Mouse (Mus musculus): ENCODE results near the gene G6pdx. TPM values are rescaled to one million over a fixed set of nuclear protein-coding genes. Genes with fewer than 3 reads are reported as not detected.
A peak's percentile ranks its signal among the peaks of the same experiment; 100 is the strongest.

Gene G6pdx
- 54.7 and 57.3 TPM in 2 replicates for polyA plus RNA-seq (2016; fragmentation: Nextera tagmentation; extraction: Ambion mirVana)

- Histone ChIP-seq H3K27me3 (replicated peaks; ENCODE audit: low read depth, poor library complexity, severe bottlenecking) (no peaks in the 10 kb centered on the region), H3K36me3 (replicated peaks) (peaks cover 3% of the 10 kb centered on the region), H3K4me3 (peak within 1 kb of the TSS; percentile 67), H3K9me3 (no peaks in the 10 kb centered on the region), H3K27ac (replicated peaks) (peak within 1 kb of the TSS; percentile 82), H3K4me1 (peaks cover 8% of the 10 kb centered on the region)
- WGBS: 23% methylated on average over 25 of the region's 25 CpGs
- peak; percentile 89 for DNase-seq (ENCODE audit: low spot score)
These were observed at the start of gene G6pdx for GRCm38 (mm10) chrX:74428826-74429276. G6pdx (minus strand) TSS chrX:74429194.

DNA sequence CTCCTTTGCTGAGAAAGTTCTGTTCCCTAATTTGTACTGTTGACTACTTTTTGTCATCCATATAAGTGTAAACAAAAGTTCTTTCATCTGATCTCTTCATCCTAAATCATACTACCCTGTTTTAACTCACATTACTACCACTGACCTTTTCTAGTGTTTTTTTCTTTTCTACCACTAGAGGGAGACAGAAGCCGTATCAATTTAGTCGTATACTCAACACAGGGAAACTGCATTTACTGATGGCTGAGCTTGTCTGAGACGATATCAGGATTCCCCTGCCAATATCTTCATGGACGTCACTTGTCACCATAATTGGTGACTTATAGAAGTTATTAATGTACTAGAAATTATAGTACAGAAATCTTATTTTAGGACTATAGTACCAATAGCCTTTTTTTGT, 23.8 kb upstream of the G6pdx start:
- Histone ChIP-seq H3K27me3 (replicated peaks; ENCODE audit: low read depth, poor library complexity, severe bottlenecking) (no peaks in the 10 kb centered on the region), H3K4me1 (no peaks in the 10 kb centered on the region), H3K9me3 (no peaks in the 10 kb centered on the region), H3K27ac (replicated peaks) (no peak overlapping the region), H3K4me3 (no peak overlapping the region), H3K36me3 (replicated peaks) (peaks cover 10% of the 10 kb centered on the region; the same call in 1 of the 2 replicates)
- no peak for DNase-seq (ENCODE audit: low spot score)
- 17% methylated on average over 4 of the region's 4 CpGs for WGBS

GRCm38 (mm10) chrX:74451157-74451912, 22.3 kb upstream of the G6pdx start:
- no peaks in the 10 kb centered on the region for H3K4me1 ChIP-seq
- no peaks in the 10 kb centered on the region for H3K27me3 ChIP-seq (replicated peaks; ENCODE audit: low read depth, poor library complexity, severe bottlenecking)
- WGBS: 83% methylated on average over 4 of the region's 4 CpGs
- no peaks in the 10 kb centered on the region for H3K9me3 ChIP-seq
- no peak overlapping the region for H3K27ac ChIP-seq (replicated peaks)
- peaks cover 13% of the 10 kb centered on the region; the same call in 1 of the 2 replicates for H3K36me3 ChIP-seq (replicated peaks)
- H3K4me3 ChIP-seq: no peak overlapping the region
- no peak for DNase-seq (ENCODE audit: low spot score)

GRCm38 (mm10) chrX:74429290-74429821, 362 bp upstream of the G6pdx start:
- peak; percentile 76 for DNase-seq (ENCODE audit: low spot score)
- no peaks in the 10 kb centered on the region for H3K9me3 ChIP-seq
- peak overlapping the region; percentile 67 for H3K4me3 ChIP-seq
- no peaks in the 10 kb centered on the region for H3K27me3 ChIP-seq (replicated peaks; ENCODE audit: low read depth, poor library complexity, severe bottlenecking)
- H3K36me3 ChIP-seq (replicated peaks): peaks cover 8% of the 10 kb centered on the region
- WGBS: 18% methylated on average over 22 of the region's 22 CpGs
- peaks cover 8% of the 10 kb centered on the region for H3K4me1 ChIP-seq
- peak overlapping the region; percentile 82 for H3K27ac ChIP-seq (replicated peaks)

GRCm38 (mm10) chrX:74428146-74428825, 708 bp downstream of the G6pdx start:
- no peaks in the 10 kb centered on the region for H3K27me3 ChIP-seq (replicated peaks; ENCODE audit: low read depth, poor library complexity, severe bottlenecking)
- H3K27ac ChIP-seq (replicated peaks): peak overlapping the region; percentile 82
- peak overlapping the region; percentile 67 for H3K4me3 ChIP-seq
- no peaks in the 10 kb centered on the region for H3K9me3 ChIP-seq
- peak; percentile 25 for DNase-seq (ENCODE audit: low spot score)
- peaks cover 8% of the 10 kb centered on the region for H3K4me1 ChIP-seq
- 24% methylated on average over 35 of the region's 35 CpGs for WGBS
- no peaks in the 10 kb centered on the region; the same call in 1 of the 2 replicates for H3K36me3 ChIP-seq (replicated peaks)

DNA sequence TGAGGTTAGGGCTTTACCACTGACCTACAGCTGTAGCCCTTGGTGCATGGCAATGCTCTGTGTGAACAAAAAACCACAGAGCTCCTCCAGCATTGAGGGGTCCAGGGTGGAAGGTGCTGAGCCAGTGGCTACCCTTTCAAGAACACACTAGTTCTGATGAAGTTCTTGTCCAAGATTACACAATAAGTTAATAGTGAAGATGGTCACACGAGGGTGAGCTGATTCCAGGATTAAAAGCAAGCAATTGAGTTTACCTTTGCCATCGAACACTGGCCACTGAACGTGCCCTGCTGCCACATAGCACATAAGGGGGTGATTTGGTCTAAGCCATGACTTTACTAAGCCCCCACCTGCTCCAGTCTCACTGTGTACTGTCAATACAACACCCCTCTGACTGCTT, 1.9 kb downstream of the G6pdx start:
- Histone ChIP-seq H3K9me3 (no peaks in the 10 kb centered on the region), H3K36me3 (replicated peaks) (no peaks in the 10 kb centered on the region; the same call in 1 of the 2 replicates), H3K4me1 (peaks cover 8% of the 10 kb centered on the region), H3K27me3 (replicated peaks; ENCODE audit: low read depth, poor library complexity, severe bottlenecking) (no peaks in the 10 kb centered on the region), H3K4me3 (no peak overlapping the region), H3K27ac (replicated peaks) (no peak overlapping the region)
- no peak for DNase-seq (ENCODE audit: low spot score)
- 82% methylated on average over 3 of the region's 3 CpGs for WGBS

DNA sequence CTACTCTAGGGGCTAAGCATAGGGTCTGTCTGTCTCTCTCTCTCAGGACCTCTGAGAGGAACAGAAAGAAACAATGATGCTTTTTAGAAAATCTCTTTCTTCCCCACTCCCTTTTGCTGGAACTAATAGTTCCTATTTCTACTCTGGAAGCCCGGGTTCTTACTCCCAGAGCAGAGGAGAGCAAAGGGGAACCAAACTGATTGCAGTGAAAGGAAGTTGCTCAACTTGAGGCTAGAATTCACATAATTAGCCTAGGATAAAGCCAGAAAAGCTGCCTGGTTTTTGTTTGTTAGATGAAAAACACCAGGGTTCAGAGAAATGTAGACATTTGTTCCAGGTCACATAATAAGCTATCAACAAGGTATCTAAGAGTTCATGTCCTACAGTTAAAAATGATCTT, 2.7 kb downstream of the G6pdx start:
- Histone ChIP-seq H3K9me3 (no peaks in the 10 kb centered on the region), H3K36me3 (replicated peaks) (no peaks in the 10 kb centered on the region; the same call in 1 of the 2 replicates), H3K27me3 (replicated peaks; ENCODE audit: low read depth, poor library complexity, severe bottlenecking) (no peaks in the 10 kb centered on the region), H3K27ac (replicated peaks) (no peak overlapping the region), H3K4me3 (no peak overlapping the region), H3K4me1 (peaks cover 8% of the 10 kb centered on the region)
- DNase-seq (ENCODE audit: low spot score): no peak
- WGBS: 76% methylated on average over 1 of the region's 1 CpGs

DNA sequence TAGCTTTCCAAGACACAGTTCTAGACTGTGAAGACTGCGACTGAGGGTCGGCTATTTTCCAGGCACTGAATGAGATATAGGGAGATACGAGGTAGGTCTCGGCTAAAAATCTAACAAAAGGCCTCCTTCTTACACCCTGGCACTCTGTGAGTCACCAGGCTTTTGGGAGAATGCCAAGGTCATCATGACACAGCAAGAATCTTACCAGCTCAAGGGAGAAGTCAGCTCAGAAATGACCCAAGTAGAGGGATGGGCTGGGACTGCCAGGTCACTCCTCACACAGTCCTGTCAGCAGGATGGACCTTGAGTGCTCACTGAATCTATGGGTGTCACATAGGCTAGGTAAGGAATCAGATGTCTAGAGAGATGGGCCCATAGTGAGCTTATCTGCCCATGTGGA, 3.8 kb downstream of the G6pdx start:
- H3K4me3 ChIP-seq: no peak overlapping the region
- peaks cover 6% of the 10 kb centered on the region for H3K4me1 ChIP-seq
- 91% methylated on average over 4 of the region's 4 CpGs for WGBS
- no peaks in the 10 kb centered on the region; the same call in 1 of the 2 replicates for H3K36me3 ChIP-seq (replicated peaks)
- no peaks in the 10 kb centered on the region for H3K27me3 ChIP-seq (replicated peaks; ENCODE audit: low read depth, poor library complexity, severe bottlenecking)
- no peak for DNase-seq (ENCODE audit: low spot score)
- no peak overlapping the region for H3K27ac ChIP-seq (replicated peaks)
- H3K9me3 ChIP-seq: no peaks in the 10 kb centered on the region

DNA sequence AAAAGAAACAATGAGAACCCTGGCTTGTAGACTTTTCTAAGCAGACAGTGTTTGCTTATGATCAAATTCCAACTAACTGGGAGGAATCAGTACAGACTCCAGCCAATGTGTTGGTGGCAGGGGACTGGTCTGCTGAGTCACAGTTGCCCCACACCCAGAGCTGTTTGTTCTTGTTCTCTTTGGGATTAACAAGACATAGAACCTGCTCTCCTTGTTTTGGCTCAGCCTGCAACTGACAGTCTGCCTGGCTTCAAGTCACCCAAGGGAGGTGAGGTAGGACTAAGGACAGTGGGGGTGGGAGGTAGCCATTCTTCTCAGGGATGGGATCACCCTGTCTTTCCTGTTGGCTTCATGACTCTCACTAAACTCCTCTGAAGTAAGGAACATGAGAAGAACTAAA, 4.6 kb downstream of the G6pdx start:
- peaks cover 4% of the 10 kb centered on the region for H3K4me1 ChIP-seq
- H3K27me3 ChIP-seq (replicated peaks; ENCODE audit: low read depth, poor library complexity, severe bottlenecking): no peaks in the 10 kb centered on the region

DNA sequence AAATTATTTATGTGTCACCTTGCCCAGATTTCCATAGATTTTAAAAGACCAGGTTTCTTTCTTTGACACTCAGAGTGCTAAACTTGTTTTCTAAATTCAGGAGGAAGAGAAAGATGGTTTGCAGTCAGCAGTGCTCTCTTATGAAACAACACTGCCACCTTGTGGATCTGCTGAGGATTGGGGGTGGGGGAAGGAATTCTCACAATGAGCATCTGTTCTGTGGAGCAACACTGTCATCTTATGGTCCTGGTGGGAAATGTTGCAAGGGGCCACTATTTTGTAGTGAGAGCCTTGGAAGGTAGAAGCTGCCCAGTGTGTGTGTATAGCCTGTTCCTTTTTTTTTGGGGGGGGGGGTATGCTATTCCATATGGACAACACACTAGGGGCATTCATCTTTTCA, 15.6 kb downstream of the G6pdx start:
- Histone ChIP-seq H3K27me3 (replicated peaks; ENCODE audit: low read depth, poor library complexity, severe bottlenecking) (no peaks in the 10 kb centered on the region), H3K36me3 (replicated peaks) (peaks cover 21% of the 10 kb centered on the region), H3K9me3 (no peaks in the 10 kb centered on the region), H3K4me3 (no peak overlapping the region), H3K27ac (replicated peaks) (no peak overlapping the region), H3K4me1 (no peaks in the 10 kb centered on the region)
- DNase-seq (ENCODE audit: low spot score): peak; percentile 66

More for the DNA sequence above, 4.6 kb downstream of the G6pdx start:
- Histone ChIP-seq H3K4me3 (no peak overlapping the region), H3K27ac (replicated peaks) (no peak overlapping the region), H3K36me3 (replicated peaks) (no peaks in the 10 kb centered on the region; the same call in 1 of the 2 replicates), H3K9me3 (no peaks in the 10 kb centered on the region)
- DNase-seq (ENCODE audit: low spot score): no peak

- DNase-seq (ENCODE audit: low spot score): no peak
- Histone ChIP-seq H3K4me3 (no peak overlapping the region), H3K27ac (replicated peaks) (no peak overlapping the region), H3K36me3 (replicated peaks) (peaks cover 21% of the 10 kb centered on the region), H3K9me3 (no peaks in the 10 kb centered on the region), H3K27me3 (replicated peaks; ENCODE audit: low read depth, poor library complexity, severe bottlenecking) (no peaks in the 10 kb centered on the region), H3K4me1 (no peaks in the 10 kb centered on the region)
- 77% methylated on average over 2 of the region's 2 CpGs for WGBS
These were observed 20.7 kb downstream of the G6pdx start for GRCm38 (mm10) chrX:74408340-74408739.

DNA sequence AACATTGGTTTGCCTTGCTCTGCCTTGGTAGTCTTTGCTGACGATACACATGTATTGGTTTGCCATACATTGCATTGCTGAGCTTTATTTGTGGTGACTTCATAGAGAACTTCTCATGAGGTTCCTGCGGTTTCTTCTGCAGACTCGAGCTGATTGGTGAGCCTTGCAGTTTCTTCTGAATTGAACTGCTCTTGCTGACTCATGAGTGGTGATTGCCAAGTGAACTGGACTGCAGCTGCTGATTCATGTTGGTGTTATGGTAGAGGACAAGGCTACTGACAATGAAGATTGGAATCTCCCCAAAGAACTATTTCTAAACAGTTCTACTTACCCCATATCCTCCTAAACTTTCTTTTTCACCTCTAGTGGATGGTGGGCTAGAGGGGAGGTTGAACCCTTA, 28.9 kb downstream of the G6pdx start:
- 88% methylated on average over 3 of the region's 3 CpGs for WGBS
- no peaks in the 10 kb centered on the region for H3K36me3 ChIP-seq (replicated peaks)
- H3K27ac ChIP-seq (replicated peaks): no peak overlapping the region
- H3K27me3 ChIP-seq (replicated peaks; ENCODE audit: low read depth, poor library complexity, severe bottlenecking): no peaks in the 10 kb centered on the region
- H3K4me1 ChIP-seq: no peaks in the 10 kb centered on the region
- H3K4me3 ChIP-seq: no peak overlapping the region
- no peak for DNase-seq (ENCODE audit: low spot score)
- H3K9me3 ChIP-seq: no peaks in the 10 kb centered on the region; the same call in 1 of the 2 replicates

Data from embryonic facial prominence, embryonic 10.5 days (tissue).